Mouse (Mus musculus) intestine, postnatal 0 days (tissue): ENCODE data around the gene Rai1. TPM values are rescaled to one million over a fixed set of nuclear protein-coding genes. Genes with fewer than 3 reads are reported as not detected.

Experiments
- ATAC-seq: fragments of 200-750 bp; cut with Nextera tagmentation; 2 replicates; pipeline ENCODE4 v1.8.0; 2017; ENCODE audit warnings: mild to moderate bottlenecking, moderate TSS enrichment, moderate library complexity
- H3K27ac ChIP-seq: fragments of 300-500 bp; sonication (generic); 2 replicates; pipeline ENCODE4 v1.5.1; 2014; ENCODE audit warnings: mild to moderate bottlenecking, low read depth, low read length, moderate library complexity
- H3K27me3 ChIP-seq: fragments of 300-500 bp; sonication (generic); replicated peaks from 2 replicates; pipeline ENCODE4 v1.6.1; 2014; ENCODE audit warnings: low read length, mixed read lengths; ENCODE audit not compliant: control insufficient read depth, insufficient read depth
- H3K36me3 ChIP-seq: fragments of 300-500 bp; sonication (generic); 2 replicates; pipeline ENCODE4 v1.6.1; 2014; ENCODE audit warnings: mild to moderate bottlenecking, moderate library complexity; ENCODE audit not compliant: control insufficient read depth, insufficient read depth
- H3K4me1 ChIP-seq: fragments of 300-500 bp; sonication (generic); replicated peaks from 2 replicates; pipeline ENCODE4 v1.6.1; 2014; ENCODE audit warnings: antibody characterized with exemption, low read length, mixed read lengths; ENCODE audit not compliant: control insufficient read depth, insufficient read depth
- H3K4me2 ChIP-seq: fragments of 300-500 bp; sonication (generic); replicated peaks from 2 replicates; pipeline ENCODE4 v1.6.1; 2014; ENCODE audit warnings: low read depth, mild to moderate bottlenecking, moderate library complexity
- H3K4me3 ChIP-seq: fragments of 300-500 bp; sonication (generic); 2 replicates; pipeline ENCODE4 v1.5.1; 2014; ENCODE audit warnings: low read depth, low read length
- H3K9ac ChIP-seq: fragments of 300-500 bp; sonication (generic); 2 replicates; pipeline ENCODE4 v1.6.1; 2014; ENCODE audit warnings: mild to moderate bottlenecking, low read depth, low read length
- H3K9me3 ChIP-seq: fragments of 300-500 bp; sonication (generic); 2 replicates; pipeline ENCODE4 v1.6.1; 2016; ENCODE audit warnings: mixed run types; ENCODE audit not compliant: control insufficient read depth
- CTCF ChIP-seq: sonication (generic); IDR thresholded peaks from 2 replicates; pipeline ENCODE4 v1.5.1; 2016; ENCODE audit warnings: low read depth, mild to moderate bottlenecking, control low read depth, antibody characterized with exemption, moderate library complexity
- WGBS: fragments of 180-500 bp; shearing (Covaris S2); extraction: QIAGEN DNeasy Blood & Tissue Kit; methylation state at CpG from one replicate; pipeline ENCODE4 v1.1.7; 2014; 5-methylcytosine and 5-hydroxymethylcytosine counted together
- polyA plus RNA-seq: library from polyadenylated mRNA; unstranded; fragments of >200 nt; fragmentation: Nextera tagmentation; extraction: Ambion mirVana; gene quantifications from 2 replicates; pipeline ENCODE4 v1.2.1, GENCODE M21; 2015

Gene Rai1
- polyA plus RNA-seq, 1 experiment from 2014 or later: 10.1 TPM

DNA sequence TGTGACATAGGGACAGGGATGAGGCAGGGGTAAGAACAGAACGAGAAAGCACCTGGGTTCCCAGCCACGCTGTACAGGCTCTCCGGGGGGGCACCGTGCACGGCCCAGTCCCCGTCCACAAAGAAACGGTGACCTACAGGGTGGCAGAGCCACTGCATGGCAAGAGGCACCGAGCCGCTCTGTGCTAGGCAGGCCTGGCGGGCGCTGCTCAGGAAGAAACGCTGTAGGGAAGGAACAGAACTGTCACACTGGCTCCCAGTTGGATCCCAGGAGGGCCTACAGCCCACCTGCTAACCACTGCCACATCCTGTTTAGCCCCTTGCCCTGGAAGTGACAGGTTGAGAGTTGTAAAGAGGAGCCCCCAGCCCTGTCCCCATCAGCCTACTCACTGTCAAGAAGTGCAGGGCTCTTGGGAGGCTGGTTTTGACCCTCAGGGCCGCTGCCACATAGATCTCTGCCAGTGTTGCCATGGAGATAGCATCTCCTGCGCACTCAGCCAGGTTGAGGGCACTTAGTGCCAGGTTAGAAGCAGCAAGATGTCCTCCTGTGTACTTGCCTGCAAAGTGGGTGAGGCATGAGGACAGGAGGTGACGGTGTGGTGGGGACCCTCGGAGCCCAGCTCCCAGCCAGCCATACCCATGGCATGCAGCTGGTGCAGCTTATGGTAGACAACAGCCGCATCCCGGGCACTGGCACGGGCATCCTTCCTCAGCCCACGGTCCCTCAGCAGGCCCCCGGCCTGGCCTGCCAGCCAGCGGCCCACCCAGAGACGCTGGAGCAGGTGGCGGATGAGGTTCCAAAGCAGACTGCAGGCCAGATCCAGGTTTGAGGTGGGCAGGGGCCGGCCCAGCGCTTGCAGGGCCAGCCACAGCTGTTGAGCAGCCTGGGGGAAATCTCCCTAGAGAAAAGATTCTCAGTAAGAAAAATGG lies 98.2 kb downstream of the Rai1 start:
- Histone ChIP-seq H3K36me3 (peaks cover 90% of the 10 kb centered on the region), H3K27me3 (no peaks in the 10 kb centered on the region), H3K4me3 (no peak overlapping the region), H3K9me3 (no peaks in the 10 kb centered on the region), H3K4me2 (no peak overlapping the region), H3K27ac (peak overlapping the region; percentile 41; the same call in 1 of the 2 replicates), H3K9ac (no peak overlapping the region), H3K4me1 (no peaks in the 10 kb centered on the region)
- ATAC-seq: no peak
- no peak for TF ChIP-seq CTCF
- 90% methylated on average over 26 of the region's 26 CpGs for WGBS

DNA sequence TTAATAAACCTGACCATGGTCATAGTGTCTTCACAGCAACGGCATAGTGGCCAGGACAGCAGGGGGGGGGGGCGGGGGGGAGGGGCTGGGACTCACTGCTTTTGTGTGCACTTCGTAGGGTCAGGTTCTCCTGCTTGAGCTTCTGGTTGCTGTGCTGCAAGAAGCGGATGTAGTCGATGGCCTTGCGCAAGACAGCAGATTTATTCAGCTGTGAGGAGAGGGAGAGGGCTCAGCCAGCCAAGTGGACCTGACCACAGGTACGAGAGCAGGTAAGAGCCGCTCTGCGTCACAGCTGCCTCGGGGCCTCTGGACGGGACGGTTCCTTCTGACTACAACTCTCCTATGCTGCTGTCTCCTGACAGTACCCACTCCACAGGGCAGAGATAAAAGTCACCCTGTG lies 100.2 kb downstream of the Rai1 start:
- TF ChIP-seq CTCF: no peak
- Histone ChIP-seq H3K9ac (no peak overlapping the region), H3K4me3 (no peak overlapping the region), H3K9me3 (no peaks in the 10 kb centered on the region), H3K27me3 (no peaks in the 10 kb centered on the region), H3K4me1 (peaks cover 3% of the 10 kb centered on the region; the same call in 1 of the 2 replicates), H3K36me3 (peaks cover 71% of the 10 kb centered on the region), H3K27ac (no peak overlapping the region), H3K4me2 (no peak overlapping the region)
- WGBS: 81% methylated on average over 11 of the region's 12 CpGs
- ATAC-seq: no peak

DNA sequence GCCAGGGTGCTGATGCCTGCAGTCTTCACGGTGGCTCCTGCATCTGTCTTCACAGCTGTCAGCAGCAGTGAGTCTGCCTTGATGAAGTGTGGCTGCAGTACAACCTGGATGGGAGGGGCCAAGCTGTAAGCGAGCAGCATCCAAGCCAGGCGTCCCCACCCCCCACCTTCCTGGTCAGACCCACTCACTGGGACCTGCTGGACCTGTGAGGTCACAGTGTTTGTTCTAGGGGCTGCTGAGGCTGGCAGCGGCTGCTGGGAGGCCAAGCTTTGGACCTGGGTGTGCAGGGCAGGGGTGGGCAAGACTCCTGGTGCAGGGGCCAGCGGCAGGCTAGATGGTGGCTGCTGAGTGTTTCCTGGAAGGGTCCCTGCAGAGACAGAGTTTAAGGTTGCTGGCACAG lies 101.4 kb downstream of the Rai1 start:
- WGBS: 35% methylated on average over 5 of the region's 5 CpGs
- no peaks in the 10 kb centered on the region for H3K9me3 ChIP-seq

DNA sequence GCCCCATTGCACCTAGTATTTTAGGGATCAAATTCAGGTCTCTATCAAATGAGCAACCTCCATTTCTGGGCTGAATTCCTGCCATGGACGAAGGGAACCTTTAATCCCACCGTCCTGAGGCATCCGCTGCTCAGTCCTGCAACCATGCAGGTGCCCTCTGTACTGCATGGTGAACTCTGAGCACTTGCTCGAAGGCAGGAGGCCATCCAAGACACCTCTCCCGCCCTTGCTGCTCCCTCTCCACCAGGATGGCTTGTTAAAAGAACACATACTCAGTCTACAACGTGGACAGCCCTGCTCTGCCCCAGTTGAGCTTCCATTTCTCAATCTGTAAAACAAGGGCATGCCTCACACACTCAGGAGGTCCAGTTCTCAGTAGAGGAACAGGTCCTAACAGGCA lies 103.4 kb downstream of the Rai1 start:
- H3K4me3 ChIP-seq: peak overlapping the region; percentile 45
- H3K4me2 ChIP-seq: peak overlapping the region; percentile 80
- peaks cover 40% of the 10 kb centered on the region for H3K36me3 ChIP-seq
- WGBS: 26% methylated on average over 6 of the region's 6 CpGs
- H3K9me3 ChIP-seq: no peaks in the 10 kb centered on the region
- TF ChIP-seq CTCF: no peak
- H3K27ac ChIP-seq: peak overlapping the region; percentile 73
- peaks cover 12% of the 10 kb centered on the region for H3K4me1 ChIP-seq
- H3K9ac ChIP-seq: peak overlapping the region; percentile 34
- H3K27me3 ChIP-seq: no peaks in the 10 kb centered on the region
- ATAC-seq: no peak

More for the DNA sequence above, 101.4 kb downstream of the Rai1 start:
- Histone ChIP-seq H3K4me1 (peaks cover 10% of the 10 kb centered on the region), H3K9ac (no peak overlapping the region), H3K4me2 (no peak overlapping the region), H3K27ac (no peak overlapping the region; the same call in 1 of the 2 replicates), H3K4me3 (no peak overlapping the region), H3K27me3 (no peaks in the 10 kb centered on the region), H3K36me3 (peaks cover 59% of the 10 kb centered on the region)
- no peak for TF ChIP-seq CTCF
- ATAC-seq: no peak

DNA sequence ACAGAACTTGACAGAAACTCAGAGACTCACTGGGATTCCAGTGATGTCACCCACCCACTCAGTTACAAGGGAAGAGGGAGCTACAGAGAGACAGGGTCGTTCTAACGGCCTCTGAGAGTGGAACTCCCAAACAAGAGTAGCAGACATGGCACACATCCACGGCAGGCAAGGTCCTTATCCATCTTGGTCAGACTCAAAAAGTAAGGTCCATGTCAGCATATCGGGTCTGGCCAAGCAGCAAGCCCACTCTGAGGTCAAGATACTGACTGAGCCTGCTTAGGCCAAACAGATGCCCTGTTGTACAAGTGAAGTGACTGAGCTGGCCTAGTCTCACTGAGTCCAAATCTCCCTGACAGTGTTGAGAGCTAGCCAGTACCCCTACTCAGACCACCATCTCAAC lies 103.9 kb downstream of the Rai1 start:
- Histone ChIP-seq H3K9ac (peak overlapping the region; percentile 45), H3K9me3 (no peaks in the 10 kb centered on the region), H3K27me3 (no peaks in the 10 kb centered on the region), H3K4me1 (peaks cover 12% of the 10 kb centered on the region), H3K27ac (peak overlapping the region; percentile 73), H3K4me2 (peak overlapping the region; percentile 80), H3K36me3 (peaks cover 34% of the 10 kb centered on the region), H3K4me3 (peak overlapping the region; percentile 45)
- no peak for TF ChIP-seq CTCF
- 15% methylated on average over 4 of the region's 4 CpGs for WGBS
- ATAC-seq: no peak

DNA sequence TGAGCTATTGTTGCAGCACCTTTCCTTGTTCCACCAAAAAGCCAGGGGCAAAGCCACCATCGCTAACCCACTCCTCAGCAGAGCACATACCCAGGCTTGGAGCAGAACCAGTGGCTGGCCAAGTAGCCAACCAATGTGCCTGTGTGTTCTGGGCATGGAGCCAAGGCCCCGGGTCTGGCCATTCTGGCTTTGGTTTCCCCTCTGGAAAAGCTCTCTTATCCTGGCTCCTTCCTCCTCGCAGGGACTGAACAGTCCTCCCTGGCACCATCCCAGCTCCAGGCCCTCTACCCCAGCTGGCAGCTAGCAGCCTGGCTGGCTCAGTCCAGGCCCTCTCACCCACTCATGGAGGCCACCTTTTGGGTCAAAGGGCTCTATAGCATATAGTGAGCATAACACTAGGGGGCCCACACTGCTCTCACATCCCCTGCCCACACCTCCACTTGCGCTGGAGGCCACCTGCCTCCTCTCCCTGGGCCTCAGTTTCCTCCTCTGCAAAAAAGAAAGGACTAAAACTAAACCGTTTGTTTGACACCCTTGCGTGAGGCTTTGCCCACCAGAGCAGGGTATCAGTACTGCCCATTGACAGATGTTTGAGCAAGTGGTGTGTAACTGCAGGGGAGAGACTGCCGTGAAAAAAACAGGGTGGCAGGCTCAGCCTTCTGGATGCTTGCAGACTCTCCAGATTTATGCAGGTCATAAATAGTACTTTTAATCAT lies 104.6 kb downstream of the Rai1 start:
- ATAC-seq: no peak

More for the DNA sequence above, 104.6 kb downstream of the Rai1 start:
- H3K4me2 ChIP-seq: peak overlapping the region; percentile 80
- H3K36me3 ChIP-seq: peaks cover 28% of the 10 kb centered on the region
- H3K9me3 ChIP-seq: no peaks in the 10 kb centered on the region
- H3K9ac ChIP-seq: peak overlapping the region; percentile 45
- H3K27me3 ChIP-seq: no peaks in the 10 kb centered on the region
- peak overlapping the region; percentile 73 for H3K27ac ChIP-seq
- peak; percentile 47 for TF ChIP-seq CTCF
- WGBS: 15% methylated on average over 7 of the region's 7 CpGs
- H3K4me3 ChIP-seq: peak overlapping the region; percentile 45
- peaks cover 12% of the 10 kb centered on the region for H3K4me1 ChIP-seq
